Mouse (Mus musculus): ENCODE measurements around the gene Marcksl1.

Gene Marcksl1

DNA sequence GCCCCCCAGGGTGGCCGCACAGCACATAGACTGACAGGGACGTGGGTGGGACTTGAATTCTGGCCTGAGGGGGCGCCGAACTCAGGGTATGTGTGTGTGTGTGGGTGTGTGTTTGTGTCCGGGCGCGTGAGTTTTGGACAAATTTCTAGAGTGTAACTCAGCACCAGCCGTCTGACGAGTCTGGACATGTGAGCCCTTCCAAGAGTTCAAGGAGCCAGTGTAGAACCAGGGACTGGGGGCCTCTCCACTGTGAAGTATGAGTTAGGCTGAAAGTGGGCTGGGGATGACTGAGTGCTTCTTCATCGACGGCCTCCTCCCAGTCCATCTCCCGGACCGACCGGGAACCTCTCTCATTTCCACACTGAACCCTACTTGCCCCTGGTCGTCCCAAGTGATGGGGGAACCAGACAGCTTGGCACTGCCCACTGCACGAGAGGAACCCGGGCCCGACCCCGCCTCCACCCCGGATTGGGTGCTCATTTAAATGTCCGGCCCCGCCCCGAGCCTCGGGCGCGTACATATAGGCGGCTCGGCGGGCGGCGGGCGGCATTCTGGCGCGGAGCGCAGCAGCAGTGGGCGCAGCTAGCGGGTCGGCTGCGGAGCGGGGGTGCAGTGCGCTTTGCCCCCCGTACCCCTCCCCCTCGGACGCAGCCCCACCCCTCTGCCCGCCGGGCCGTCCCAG is at the start of gene Marcksl1:
Marcksl1 (plus strand) TSS at position 496 of the 682 bp plus-strand sequence.
- DNase-seq, result peak; percentile 72 to 79

DNA sequence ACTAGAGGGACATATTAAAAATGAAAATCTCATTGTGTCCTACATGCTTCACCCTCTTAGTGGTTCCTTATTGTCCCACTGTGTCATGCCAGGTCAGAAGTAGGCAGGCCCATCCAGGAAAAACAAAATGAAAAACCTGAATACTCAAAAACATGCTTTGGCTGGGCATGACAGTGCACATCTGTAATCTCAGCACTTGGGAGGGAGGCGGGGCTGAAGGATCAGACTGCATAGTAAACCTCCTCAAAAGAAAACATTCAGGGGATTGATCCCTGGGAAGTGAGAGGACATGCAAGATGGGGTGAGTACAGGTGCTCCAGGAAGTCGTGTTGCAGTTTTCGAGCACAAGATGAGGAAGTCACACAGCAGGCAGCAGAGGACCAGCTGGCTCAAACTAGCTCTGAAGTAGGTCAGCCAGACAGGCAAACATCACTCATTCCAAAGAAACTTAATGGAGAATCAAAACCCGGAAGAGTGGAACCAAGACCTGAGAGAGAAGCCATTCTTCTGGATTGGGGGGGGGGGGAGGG is 49.0 kb upstream of the Marcksl1 start:
- DNase-seq, result no peak

DNA sequence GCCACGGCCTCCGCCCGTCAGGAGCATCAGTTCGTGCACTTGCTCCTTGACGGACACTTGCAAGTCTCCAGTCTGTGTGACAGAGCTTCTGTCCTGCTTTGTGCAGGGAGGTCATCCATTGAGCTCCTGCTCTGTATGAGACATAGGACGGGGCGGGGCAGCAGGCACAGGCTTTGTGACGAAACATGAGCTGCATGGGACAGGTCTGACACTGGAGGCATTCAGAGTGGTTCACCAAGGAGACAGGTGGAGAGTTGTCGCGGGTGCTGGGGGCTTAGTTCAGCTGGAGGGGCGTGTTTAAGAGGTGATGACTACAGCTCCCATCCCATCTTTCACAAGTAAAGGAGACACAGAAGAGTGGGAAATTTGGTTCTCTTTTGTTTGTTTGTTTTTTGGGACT is 37.3 kb upstream of the Marcksl1 start:
- no peak for DNase-seq

DNA sequence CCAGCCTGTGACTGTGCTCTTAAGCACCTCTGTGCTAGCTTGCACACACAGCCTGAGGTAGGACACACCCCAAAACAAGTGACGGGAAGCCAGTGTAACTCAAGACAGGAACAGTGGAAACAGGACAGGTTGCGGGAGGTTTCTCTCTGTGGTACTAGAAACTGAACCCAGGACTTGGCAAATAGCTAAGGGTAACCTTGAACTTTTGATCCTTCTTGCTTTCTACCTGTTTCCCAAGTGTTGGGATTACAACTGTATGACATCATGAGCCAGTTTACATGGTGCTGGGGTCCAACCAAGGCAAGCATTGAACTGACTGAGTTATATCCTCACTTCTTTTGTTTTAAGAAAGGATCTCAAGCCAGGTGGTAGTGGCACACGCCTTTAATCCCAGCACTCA is 33.5 kb upstream of the Marcksl1 start:
- no peak for DNase-seq

DNA sequence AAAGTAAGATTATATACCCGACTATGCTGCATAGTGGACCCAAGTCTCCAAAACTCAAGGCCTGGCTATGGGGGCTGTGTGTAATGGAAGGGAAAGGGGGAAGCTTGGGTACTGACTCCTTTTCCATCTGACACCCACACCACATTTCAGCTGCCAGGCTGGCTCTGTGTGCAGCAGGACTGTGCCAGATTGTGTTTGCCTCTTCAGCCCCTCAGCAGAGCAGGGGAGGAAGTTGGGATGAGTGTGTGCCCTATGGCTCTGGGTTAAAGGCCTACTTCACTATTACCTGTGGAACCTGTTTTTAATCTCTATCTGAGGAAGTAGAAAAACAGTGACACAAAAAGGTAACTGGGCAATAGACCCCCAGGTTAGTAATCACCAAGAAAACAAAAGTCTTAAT is 32.3 kb upstream of the Marcksl1 start:
- no peak for DNase-seq

DNA sequence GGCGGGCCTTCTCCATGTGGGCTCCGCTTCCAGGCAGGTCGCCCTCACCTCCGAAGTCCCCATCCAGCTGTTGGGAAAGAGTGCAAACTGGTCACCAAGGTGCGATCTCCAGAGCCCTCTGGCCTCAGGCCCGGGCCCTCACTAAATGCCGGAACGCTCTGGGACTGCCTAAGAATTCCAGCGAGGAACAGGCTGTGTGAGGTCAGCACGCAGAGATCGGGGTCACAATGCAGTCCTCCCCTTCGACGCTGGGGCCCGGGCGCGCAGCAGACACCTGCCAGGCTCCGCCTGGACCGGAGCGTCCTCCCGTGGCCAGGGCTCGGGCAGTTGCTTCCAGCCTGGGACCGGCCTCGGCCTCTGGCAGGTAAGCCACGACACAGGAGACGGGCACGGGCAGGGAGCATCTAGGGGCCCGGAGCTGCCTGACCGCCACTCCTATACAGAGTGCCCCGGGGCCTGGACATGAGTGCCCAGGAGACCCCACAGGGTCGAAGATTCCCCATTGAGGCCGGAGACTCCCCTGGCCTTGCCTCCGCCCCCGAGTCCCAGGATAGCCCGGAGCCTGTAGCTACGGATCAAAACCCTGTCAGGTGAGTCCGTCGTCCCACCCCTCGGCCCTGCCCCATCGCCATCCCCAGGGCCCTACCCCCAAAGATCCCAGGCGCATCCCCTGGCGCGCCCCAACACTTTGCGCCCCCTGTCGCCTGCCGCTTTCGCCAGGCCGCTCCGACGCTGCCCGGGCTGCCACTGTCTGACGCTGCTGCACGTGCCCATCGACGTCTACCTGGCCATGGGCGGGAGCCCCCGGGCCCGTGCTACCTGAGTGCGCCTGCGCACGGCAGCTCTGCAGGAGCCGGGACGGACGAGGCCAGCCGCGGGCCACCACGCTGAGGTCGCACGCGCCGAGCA is 22.2 kb upstream of the Marcksl1 start, which contains the start of the genes Tssk3 and Fam229a:
Tssk3 (minus strand) TSS at position 51 of the 909 bp plus-strand sequence.
Fam229a (plus strand) TSS at position 219 of the 909 bp plus-strand sequence.
- peak in 1 of 2 experiments; percentile 38 for DNase-seq

DNA sequence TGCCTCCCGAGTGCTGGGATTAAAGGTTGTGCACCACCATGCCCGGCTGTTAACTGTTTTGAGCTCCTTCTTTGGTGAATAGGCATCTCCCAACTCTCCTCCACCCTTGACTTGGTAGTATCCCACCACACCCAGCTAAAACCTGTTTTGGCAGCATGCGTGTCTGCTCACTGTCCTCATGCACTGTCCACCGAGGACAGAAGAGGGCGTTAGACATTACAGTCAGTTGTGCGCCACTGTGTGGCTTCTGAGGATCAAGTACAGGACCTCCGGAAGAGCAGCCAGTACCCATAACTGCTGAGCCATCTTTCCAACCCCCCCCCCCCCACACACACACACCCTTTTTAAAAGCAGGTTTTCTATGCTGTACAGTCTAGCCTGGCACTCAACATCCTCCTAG is 18.7 kb upstream of the Marcksl1 start:
- peak in 1 of 2 experiments; percentile 38 for DNase-seq

DNA sequence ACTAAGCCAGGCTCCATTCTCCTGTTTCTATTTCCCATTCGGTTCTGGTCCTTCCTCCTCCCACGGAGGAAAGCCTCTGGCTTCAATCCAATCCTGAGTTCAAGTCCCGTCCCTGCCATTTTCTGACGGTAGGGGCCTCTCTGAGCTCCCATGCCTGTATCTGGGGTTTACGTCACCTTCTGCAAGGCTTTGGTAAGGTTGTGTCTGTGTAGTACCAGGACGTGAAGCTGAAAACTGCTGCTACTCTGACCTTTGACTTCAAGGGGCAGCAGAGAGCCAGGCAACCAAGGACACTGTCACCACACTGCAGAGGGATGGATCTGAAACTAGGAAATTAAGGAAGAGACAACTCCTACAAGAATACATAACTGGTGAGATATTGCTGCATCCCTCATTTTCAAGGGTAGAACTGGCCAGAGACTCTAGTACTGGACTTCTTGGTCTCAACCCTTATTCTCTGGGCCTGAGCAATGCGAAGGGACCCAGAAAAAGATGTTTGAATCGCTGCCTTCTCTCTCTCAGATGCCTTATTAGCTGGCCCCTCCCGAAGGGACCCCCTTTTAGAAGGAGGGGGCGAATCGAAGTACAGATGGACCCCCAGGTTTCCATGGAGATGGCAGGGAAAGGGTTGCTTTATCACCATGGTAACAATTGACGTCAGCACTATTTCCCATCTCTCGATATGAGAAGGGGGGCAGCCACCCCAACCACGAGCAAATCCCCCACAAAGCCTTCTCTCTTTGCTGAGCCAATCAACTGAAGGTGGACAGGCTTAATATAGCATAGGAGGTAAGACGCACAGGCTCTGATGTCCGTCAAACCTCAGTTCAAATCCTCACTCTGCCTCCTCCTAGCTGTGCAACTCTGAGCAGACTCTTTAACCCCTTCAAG is 17.5 kb upstream of the Marcksl1 start:
- peak in 1 of 2 experiments; percentile 25 for DNase-seq

DNA sequence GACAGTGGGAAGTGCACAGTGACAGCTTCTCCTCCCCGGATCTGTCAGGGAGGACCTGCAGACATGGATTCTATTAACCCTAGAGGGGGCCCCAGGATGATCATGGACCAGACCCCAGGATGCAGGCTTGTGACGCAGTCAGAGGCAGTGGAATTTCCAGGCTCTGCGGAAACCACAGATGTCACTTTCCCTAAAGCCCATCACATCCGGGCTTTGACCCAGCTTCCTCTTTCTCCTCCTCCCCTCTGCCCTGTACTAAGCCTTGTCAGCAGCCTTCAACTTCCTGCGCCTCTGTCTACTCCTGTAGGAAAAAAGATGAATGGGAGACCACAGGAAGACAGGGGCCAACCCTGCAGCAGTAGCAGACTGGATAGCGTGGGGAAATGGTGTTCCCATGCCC is 16.8 kb upstream of the Marcksl1 start:
- DNase-seq, result peak; percentile 57 to 63

DNA sequence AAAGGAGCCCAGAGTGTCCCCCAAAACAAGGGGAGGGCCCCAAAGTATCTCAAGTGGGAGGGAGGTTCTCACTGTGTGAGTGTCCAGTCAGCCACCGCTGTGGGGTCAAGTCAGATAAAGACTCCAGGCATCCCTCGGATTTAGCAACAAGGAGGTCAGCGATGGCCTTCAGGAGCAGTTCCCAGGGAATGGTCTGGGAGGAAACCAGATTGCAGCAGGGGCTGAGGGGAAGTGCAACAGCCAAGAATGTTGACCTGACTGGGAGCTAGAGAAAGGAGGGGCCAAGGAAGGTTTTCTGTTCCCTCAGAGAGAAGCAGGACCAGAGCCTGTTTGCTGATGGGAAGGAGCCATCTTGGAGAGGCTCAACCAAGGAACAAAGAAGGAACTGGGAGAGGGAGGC is 14.4 kb upstream of the Marcksl1 start:
- DNase-seq, result no peak

DNA sequence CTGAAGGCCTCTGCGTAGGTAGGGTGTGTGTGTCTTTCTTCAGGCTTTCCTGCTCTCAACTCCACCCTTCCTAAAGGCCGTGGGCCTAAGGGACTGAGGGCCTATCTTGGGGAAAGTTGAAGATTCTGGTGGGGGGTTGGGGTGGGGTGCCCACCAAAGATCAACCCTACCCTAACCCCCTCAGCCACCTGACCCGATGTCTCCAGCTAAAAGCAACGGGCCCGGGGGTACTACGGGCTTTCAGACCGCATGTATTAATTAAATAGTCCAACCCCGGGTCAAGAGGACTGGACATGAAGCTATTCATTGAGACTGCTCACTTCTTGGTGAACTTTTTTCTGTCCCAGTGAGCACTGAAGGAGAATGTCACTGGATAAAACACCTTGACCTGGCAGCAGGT is 13.4 kb upstream of the Marcksl1 start:
- DNase-seq, result no peak

DNA sequence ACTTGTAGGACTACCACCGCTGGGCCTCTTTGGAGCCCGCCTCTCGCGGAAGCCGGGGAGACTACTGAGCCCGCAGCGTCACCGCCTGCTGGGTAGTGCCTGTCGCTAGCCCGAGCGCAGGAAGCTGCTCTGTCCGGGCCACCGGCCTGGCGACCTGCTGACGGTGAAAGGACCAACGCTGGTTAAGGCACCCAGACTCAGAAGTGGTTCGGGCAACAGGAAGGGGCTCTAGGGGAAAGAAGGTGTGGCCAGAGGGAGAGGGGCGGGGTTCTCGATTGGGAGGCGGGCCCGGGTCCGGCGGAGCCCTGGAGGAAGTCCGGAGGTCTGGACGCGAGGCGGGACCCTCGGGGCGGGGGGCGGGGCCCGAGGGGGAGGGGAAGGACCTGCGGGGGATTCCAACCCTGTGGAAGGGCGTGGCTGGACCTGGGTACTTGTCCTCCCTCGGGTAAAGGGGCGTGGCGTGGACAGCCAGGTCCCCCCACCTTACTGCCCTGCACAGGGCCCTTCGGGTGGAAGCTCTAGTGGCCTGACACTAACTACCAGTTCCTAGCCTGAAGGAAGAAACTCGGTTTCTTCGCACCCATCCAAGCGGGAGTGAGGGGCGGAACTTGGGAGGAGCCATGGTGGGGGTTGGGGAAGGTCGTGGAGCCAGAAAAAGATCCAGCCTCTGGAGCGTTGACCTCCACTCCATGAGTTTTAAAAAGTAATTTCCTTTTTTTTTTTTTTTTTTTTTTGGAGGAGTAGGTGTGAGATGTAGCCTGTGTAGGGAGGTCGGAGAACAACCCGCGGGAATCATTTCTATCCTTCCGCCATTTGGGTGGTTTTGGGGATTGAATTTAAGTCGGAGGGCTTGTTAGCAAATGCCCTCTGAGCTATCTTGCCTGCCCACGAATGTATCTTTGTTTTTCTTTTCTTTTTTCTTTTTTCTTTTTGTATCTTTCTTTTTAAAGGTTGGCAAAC is 12.5 kb upstream of the Marcksl1 start:
- peak; percentile 87 to 88 for DNase-seq

DNA sequence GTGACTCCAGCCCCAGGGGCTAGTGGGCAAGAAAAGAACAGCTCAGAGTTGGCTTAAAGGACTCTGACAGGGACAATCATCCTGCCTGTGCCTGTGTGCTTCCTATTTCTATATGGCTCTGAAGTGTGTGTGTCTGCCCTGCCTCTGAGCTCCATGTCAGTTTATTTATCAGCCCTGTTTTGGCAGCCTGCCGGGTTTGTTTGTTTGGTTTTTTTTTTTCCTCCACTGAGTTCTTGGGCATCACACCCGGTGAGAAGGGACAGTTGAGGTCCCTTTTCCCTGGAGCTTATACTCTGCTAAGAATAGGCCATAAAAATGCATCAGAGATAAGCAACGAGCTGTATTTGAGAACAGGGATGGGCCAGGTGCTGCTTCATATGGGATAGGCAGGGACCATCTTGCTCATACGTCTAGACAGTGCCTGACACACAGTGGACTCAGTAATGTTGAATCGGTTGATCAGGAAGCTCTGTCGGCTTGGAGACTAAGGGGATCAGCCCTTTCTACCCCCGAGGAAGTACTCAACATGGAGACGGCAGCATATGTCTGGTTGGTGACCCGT is 11.0 kb upstream of the Marcksl1 start:
- no peak for DNase-seq

DNA sequence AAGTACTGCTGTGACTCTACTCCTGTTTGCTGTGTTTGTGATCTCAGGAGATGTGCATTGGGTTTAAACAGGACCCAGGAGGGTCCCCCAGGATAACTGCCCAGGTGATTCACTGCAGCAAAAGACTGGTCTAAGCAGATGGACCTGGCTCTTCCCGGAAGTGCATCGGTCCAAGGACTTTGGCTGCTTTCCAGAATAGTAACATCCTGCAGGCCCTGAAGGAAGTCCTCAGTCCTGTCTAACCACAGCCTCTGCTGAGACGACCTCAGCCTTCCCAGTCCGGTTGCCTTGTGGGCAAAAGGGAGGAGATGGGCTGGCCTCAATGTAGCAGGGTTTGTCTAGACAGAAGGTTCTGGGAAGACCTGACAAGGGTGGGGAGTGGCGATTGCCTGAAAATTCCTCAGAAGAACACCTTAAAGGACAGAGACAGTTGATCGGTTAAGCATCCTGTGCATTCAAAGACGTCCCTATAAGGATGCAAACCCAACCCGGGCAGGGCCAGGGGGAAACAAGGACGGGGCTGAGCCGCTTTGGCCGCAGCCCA is 10.4 kb upstream of the Marcksl1 start:
- DNase-seq, result no peak

DNA sequence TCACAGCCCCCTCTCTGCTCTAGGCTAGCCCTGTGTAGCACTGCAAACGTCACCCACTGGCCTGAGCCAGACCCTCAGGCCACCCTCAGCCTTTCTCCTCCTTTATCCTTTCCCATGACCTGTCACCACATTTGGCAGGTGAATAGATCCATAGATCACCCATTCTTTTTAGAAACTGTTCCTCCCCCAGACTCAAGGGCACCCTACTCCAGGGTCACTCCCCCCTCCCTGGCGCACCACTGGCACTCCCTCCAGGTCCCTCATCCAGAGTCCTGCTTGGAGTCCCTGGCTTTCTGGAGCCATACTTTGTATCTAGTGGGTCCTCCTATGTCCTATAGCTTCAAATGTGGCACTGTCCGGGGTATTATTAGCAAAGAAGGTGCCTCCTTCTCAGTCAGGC is 7.9 kb upstream of the Marcksl1 start:
- no peak for DNase-seq

DNA sequence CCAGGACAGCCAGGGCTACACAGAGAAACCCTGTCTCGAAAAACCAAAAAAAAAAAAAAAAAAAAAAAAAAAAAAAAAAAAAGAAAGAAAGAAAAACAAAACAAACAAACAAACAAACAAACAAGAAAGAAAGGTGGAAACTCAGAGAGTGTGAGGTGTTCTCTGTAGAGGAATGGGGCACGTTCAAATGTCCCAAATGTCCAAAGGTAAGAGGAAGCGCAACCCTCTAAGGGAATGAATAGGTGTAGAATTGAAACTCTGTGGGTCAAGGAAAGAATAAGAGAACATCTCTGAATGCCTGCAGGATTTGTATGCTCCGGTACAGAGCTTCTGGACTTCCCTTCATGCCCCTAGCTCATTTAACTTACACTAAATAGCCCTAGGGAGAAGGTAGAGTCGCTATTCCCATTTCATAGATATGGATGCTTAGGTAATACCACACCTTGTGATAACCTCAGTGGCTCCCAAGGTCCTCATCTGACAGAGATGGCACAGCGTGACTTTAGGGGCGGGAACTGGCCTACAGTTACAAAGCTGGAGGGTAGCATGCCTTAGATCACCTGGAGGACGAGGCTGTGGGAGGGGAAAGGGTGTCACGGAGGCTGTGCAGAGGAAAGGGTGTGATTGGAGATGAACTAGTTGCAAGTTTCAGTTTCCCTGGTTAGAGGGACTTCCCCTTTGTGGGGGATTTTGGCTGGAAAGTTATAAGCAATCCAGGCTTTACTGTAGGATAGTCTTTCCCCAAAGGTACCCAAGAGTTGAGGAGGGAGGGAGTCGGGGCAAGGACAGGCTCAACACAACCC is 5.7 kb upstream of the Marcksl1 start:
- DNase-seq, result no peak

DNA sequence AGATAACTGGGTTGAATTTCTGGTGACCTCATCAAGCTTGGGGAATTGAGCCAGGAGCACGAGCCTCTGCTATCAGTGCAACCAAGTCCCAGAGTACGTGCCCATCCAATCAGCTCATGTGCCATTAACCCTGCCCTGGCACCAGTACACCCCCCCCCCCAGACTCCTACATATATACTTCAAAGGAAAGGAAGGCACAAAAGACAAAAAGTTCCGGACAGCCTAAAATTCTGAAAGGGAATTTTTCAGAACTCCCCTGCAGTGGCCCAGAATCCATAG is 5.2 kb upstream of the Marcksl1 start:
- DNase-seq, result no peak

DNA sequence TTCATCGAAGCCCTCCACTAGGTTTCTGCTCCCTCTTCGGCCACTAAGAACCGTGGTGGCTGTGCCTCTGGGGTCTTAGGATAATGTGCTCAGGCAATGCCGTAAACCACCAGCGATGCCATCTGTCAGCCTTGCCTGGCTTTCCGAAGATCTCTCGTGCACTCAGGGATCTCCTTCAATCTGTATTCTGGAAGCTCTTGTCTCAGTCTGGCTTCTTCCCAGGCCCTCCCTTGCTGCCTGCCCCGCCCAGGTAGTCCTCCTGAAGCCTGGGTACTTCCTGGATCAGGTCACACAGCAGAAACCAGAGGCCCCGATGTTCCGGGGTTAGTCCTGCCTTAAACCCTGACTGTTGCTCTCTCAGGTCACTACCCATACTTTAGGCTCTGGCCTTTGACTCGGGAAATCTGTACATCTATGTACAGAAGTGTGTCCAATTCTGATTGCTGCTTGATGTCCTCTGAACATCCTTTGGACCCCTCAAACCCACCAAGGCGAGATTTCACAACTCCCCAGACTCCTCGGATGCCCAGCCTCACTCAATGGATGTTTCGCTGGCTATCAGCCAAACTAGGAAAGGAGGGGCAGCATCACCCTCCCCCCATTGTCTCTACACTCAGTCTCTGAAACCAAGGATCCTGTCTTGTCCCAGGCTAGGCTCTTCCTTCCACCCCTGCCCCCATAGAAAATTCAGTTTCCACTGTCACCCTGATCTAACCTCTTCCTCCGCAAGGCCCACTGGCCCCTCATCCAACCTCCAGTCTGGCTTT is 4.4 kb upstream of the Marcksl1 start:
- DNase-seq, result no peak

DNA sequence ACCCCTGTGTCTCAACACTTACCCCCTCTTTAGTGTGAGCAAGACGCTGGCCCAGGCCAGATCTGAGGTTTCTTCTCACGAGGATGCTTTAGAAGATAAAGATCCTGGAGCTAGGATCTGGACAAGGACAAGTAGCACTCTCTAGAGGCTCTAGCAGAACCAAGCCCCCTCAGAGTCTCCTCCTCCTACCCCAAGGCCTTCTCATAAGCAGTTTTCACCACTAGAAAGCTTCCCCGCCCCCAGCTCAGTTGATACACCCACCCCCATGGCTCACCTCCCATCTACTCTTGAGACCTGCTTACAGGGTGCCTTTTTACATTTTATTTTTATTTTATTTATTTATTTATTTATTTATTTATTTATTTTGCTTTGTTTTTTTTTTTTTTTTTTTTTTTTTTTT is 3.7 kb upstream of the Marcksl1 start:
- DNase-seq, result no peak

Data from kidney, adult 8-10 months (tissue).